Mouse (Mus musculus): ENCODE data around the gene Cmip.
"Not testable (repeated sequence)": the region's sequence is repeated elsewhere in the genome, so short reads cannot be mapped to it uniquely, and the experiment has no call there.

Gene Cmip

GRCm38 (mm10) chr8:117421838-117422237, 165.0 kb downstream of the Cmip start:
- no peak for DNase-seq (ENCODE audit: low spot score)

GRCm38 (mm10) chr8:117422343-117422742, 165.5 kb downstream of the Cmip start:
- DNase-seq (ENCODE audit: low spot score): no peak

GRCm38 (mm10) chr8:117423029-117423428, 166.2 kb downstream of the Cmip start:
- DNase-seq (ENCODE audit: low spot score): no peak

- DNase-seq (ENCODE audit: low spot score): not testable (repeated sequence)
These were observed 171.0 kb downstream of the Cmip start for GRCm38 (mm10) chr8:117427816-117428215.

GRCm38 (mm10) chr8:117428524-117429162, 171.8 kb downstream of the Cmip start:
- peak; percentile 37 for DNase-seq (ENCODE audit: low spot score)

- DNase-seq (ENCODE audit: low spot score): no peak
These were observed 173.8 kb downstream of the Cmip start for GRCm38 (mm10) chr8:117430624-117431023.

- no peak for DNase-seq (ENCODE audit: low spot score)
These were observed 174.7 kb downstream of the Cmip start for GRCm38 (mm10) chr8:117431554-117431953.

GRCm38 (mm10) chr8:117432111-117432510, 175.2 kb downstream of the Cmip start:
- no peak for DNase-seq (ENCODE audit: low spot score)

GRCm38 (mm10) chr8:117433968-117434367, 177.1 kb downstream of the Cmip start:
- no peak for DNase-seq (ENCODE audit: low spot score)

GRCm38 (mm10) chr8:117436786-117437185, 179.9 kb downstream of the Cmip start:
- no peak for DNase-seq (ENCODE audit: low spot score)

GRCm38 (mm10) chr8:117437616-117438015, 180.8 kb downstream of the Cmip start:
- no peak for DNase-seq (ENCODE audit: low spot score)

GRCm38 (mm10) chr8:117440317-117440716, 183.5 kb downstream of the Cmip start:
- DNase-seq (ENCODE audit: low spot score): no peak

GRCm38 (mm10) chr8:117440759-117441158, 183.9 kb downstream of the Cmip start:
- no peak for DNase-seq (ENCODE audit: low spot score)

GRCm38 (mm10) chr8:117445507-117445906, 188.6 kb downstream of the Cmip start:
- no peak for DNase-seq (ENCODE audit: low spot score)

GRCm38 (mm10) chr8:117446344-117446997, 189.6 kb downstream of the Cmip start:
- DNase-seq (ENCODE audit: low spot score): peak; percentile 39

GRCm38 (mm10) chr8:117451072-117451471, 194.2 kb downstream of the Cmip start:
- DNase-seq (ENCODE audit: low spot score): no peak

- DNase-seq (ENCODE audit: low spot score): no peak
These were observed 197.1 kb downstream of the Cmip start for GRCm38 (mm10) chr8:117453974-117454373.

GRCm38 (mm10) chr8:117454516-117455116, 197.8 kb downstream of the Cmip start:
- no peak for DNase-seq (ENCODE audit: low spot score)

GRCm38 (mm10) chr8:117455701-117456100, 198.8 kb downstream of the Cmip start:
- DNase-seq (ENCODE audit: low spot score): no peak

GRCm38 (mm10) chr8:117458440-117458839, 201.6 kb downstream of the Cmip start:
- no peak for DNase-seq (ENCODE audit: low spot score)

GRCm38 (mm10) chr8:117462701-117463284, 205.9 kb downstream of the Cmip start:
- DNase-seq (ENCODE audit: low spot score): no peak

GRCm38 (mm10) chr8:117464525-117464924, 207.7 kb downstream of the Cmip start:
- no peak for DNase-seq (ENCODE audit: low spot score)

- DNase-seq (ENCODE audit: low spot score): peak; percentile 93
These were observed 208.4 kb downstream of the Cmip start for GRCm38 (mm10) chr8:117465250-117465649.

Data from retina, embryonic 14.5 days (tissue).